ENCODE assay signal across 11 mouse cellular contexts in genomic region chr17:36944121-36944775, GRCm38 (mm10). TPM values are rescaled to one million over a fixed set of nuclear protein-coding genes. Genes with fewer than 3 reads are reported as not detected.
DNase-seq lines count a peak whose midpoint lies in the region; ATAC-seq and TF ChIP-seq lines count a peak whose summit lies in the region.
"Had no signal": no experiment of that assay in that cellular context is flagged by ENCODE, and none has a peak within 500 bp of the region (broad histone marks: within the 10 kb centered on the region; RNA-seq: fewer than 3 reads in every experiment).

No protein-coding gene starts in this region.

- H3K36me3 ChIP-seq in intestine, postnatal 0 days (ENCODE audit: control insufficient read depth, insufficient read depth), result peaks cover 9% of the 10 kb centered on the region; the same call in 1 of the 2 replicates
- H3K36me3 ChIP-seq in intestine, embryonic 15.5 days, result peaks cover 4% of the 10 kb centered on the region; the same call in 1 of the 2 replicates
- H3K36me3 ChIP-seq in MEL (ENCODE audit: control insufficient read depth in 1 of 2, insufficient read depth in 2 of 2, low read length in 2 of 2), result no peaks in the 10 kb centered on the region

- no peaks in the 10 kb centered on the region for H3K79me2 ChIP-seq in MEL (ENCODE audit: control insufficient read depth, insufficient read depth, low read length, poor library complexity)

- no peak for TF ChIP-seq POLR2A in MEL (IDR thresholded peaks at IDR 0.05; ENCODE audit: control insufficient read depth in 1 of 2, insufficient read depth in 1 of 2, low read depth in 1 of 2, low read length in 2 of 2, poor library complexity in 1 of 2)

- TF ChIP-seq EP300 in MEL (IDR thresholded peaks at IDR 0.05; ENCODE audit: low read depth in 1 of 2, low read length in 2 of 2), result no peak

- TF ChIP-seq CTCF in intestine, postnatal 0 days (IDR thresholded peaks at IDR 0.05; ENCODE audit: low read depth), result peak; percentile 48
- TF ChIP-seq CTCF in MEL (IDR thresholded peaks at IDR 0.05 in 2 of 3, conservative IDR thresholded peaks at IDR 0.05 in 1 of 3; ENCODE audit: control insufficient read depth in 1 of 3, insufficient read depth in 1 of 3, low read depth in 2 of 3, low read length in 3 of 3, poor library complexity in 1 of 3, severe bottlenecking in 1 of 3), result peak; percentile 11 to 23 (median 16); a peak in 3 of 6 replicates

- no peak overlapping the region for H3K9ac ChIP-seq in intestine, postnatal 0 days (ENCODE audit: low read depth, low read length)
- no peak overlapping the region for H3K9ac ChIP-seq in intestine, embryonic 15.5 days
- no peak overlapping the region for H3K9ac ChIP-seq in MEL (ENCODE audit: control insufficient read depth, low read depth, low read length, poor library complexity, severe bottlenecking)

- WGBS in intestine, postnatal 0 days, result 32% methylated on average over 9 of the region's 9 CpGs
- WGBS in intestine, embryonic 15.5 days, result 20% methylated on average over 9 of the region's 9 CpGs

- peaks cover 35% of the 10 kb centered on the region for H3K27me3 ChIP-seq in intestine, postnatal 0 days (replicated peaks; ENCODE audit: control insufficient read depth, insufficient read depth, low read length)
- peaks cover 35% of the 10 kb centered on the region for H3K27me3 ChIP-seq in intestine, embryonic 15.5 days (replicated peaks)
- peaks cover 0 to 2% of the 10 kb centered on the region in 2 experiments; a peak in 2 of 4 replicates for H3K27me3 ChIP-seq in MEL (ENCODE audit: control insufficient read depth in 1 of 2, insufficient read depth in 2 of 2, low read length in 2 of 2)

- no peaks in the 10 kb centered on the region for H3K9me3 ChIP-seq in intestine, postnatal 0 days (ENCODE audit: control insufficient read depth)
- no peaks in the 10 kb centered on the region for H3K9me3 ChIP-seq in intestine, embryonic 15.5 days
- no peaks in the 10 kb centered on the region for H3K9me3 ChIP-seq in MEL (replicated peaks; ENCODE audit: insufficient read depth, low read length)
- H3K9me3 ChIP-seq: embryonic facial prominence, embryonic 13.5 days had no signal

- no peak overlapping the region for H3K27ac ChIP-seq in intestine, postnatal 0 days (ENCODE audit: low read depth, low read length)
- no peak overlapping the region for H3K27ac ChIP-seq in intestine, embryonic 15.5 days
- H3K27ac ChIP-seq in MEL (ENCODE audit: control insufficient read depth, low read depth, low read length), result no peak overlapping the region
- H3K27ac ChIP-seq: embryonic facial prominence, embryonic 13.5 days had no signal

- 0 out of 2 replicates have a peak overlapping the region, but pooled peaks have one; percentile 3 for H3K4me3 ChIP-seq in intestine, postnatal 0 days (ENCODE audit: low read depth, low read length)
- H3K4me3 ChIP-seq in intestine, embryonic 15.5 days (replicated peaks), result no peak overlapping the region
- H3K4me3 ChIP-seq in MEL (ENCODE audit: control insufficient read depth in 1 of 2, insufficient read depth in 1 of 2, low read depth in 2 of 2, low read length in 2 of 2), result no peak overlapping the region

- TF ChIP-seq RAD21 in MEL (IDR thresholded peaks at IDR 0.05; ENCODE audit: low read depth, low read length), result no peak

- ATAC-seq in intestine, postnatal 0 days, result 0 out of 2 replicates have a peak, but pooled peaks have one; percentile 14
- ATAC-seq in intestine, embryonic 15.5 days, result no peak
- no peak for ATAC-seq in megakaryocyte, adult 5-6 weeks (ENCODE audit: poor library complexity, severe bottlenecking)
- no peak for ATAC-seq in megakaryocyte-erythroid progenitor cell, adult 5-6 weeks (replicated peaks; ENCODE audit: low FRiP score, low TSS enrichment, poor library complexity, severe bottlenecking)

- no peak for DNase-seq in MEL (ENCODE audit: low read depth, low spot score)
- DNase-seq in embryo, embryonic 11 days, result peak; percentile 38
- peak; percentile 39 for DNase-seq in retina, postnatal 1 day
- no peak for DNase-seq in urinary bladder, postnatal 25 days (ENCODE audit: low spot score)

- no peak overlapping the region for H3K4me2 ChIP-seq in intestine, postnatal 0 days (replicated peaks; ENCODE audit: low read depth)
- H3K4me2 ChIP-seq in intestine, embryonic 15.5 days (replicated peaks), result no peak overlapping the region

- H3K4me1 ChIP-seq in intestine, postnatal 0 days (replicated peaks; ENCODE audit: control insufficient read depth, insufficient read depth, low read length), result no peaks in the 10 kb centered on the region; the same call in 1 of the 2 replicates
- peaks cover 25% of the 10 kb centered on the region for H3K4me1 ChIP-seq in intestine, embryonic 15.5 days (replicated peaks)
- no peaks in the 10 kb centered on the region for H3K4me1 ChIP-seq in MEL (ENCODE audit: control insufficient read depth in 1 of 2, insufficient read depth in 2 of 2, low read length in 2 of 2)

TF ChIP-seq in MEL, 35 proteins besides CTCF, POLR2A, EP300 and RAD21:
- TF ChIP-seq ZC3H11A (IDR thresholded peaks at IDR 0.05; ENCODE audit: low read depth, low read length) (no peak), MAX (IDR thresholded peaks at IDR 0.05; ENCODE audit: low read length) (no peak), SMC3 (IDR thresholded peaks at IDR 0.05; ENCODE audit: low read depth, low read length) (no peak)

RNA-seq across cellular contexts. Expression of gene Rnf39, which starts 1.5 kb away (rescaled TPM):
- 1.7 and 2.2 TPM in 2 replicates for polyA plus RNA-seq in intestine, postnatal 0 days (2015; fragmentation: Nextera tagmentation; extraction: Ambion mirVana)
- polyA plus RNA-seq in intestine, embryonic 15.5 days (2015; fragmentation: Nextera tagmentation; extraction: Ambion mirVana), result 1.7 and 1.8 TPM in 2 replicates
- total RNA-seq in MEL (2012; rRNA removed), result not detected in 2 replicates
- under 1 TPM in 1 of 2 experiments, not detected in 1; 0.18 TPM for polyA plus RNA-seq in MEL (2012; ENCODE audit: insufficient read depth in 1 of 2, insufficient read length in 2 of 2, low read depth in 1 of 2, low replicate concordance in 2 of 2, missing spikeins in 1 of 2)
- not detected in 2 replicates for total RNA-seq in megakaryocyte, adult 5-6 weeks (2015)
- total RNA-seq in megakaryocyte, adult 5-6 weeks (2017), result 0.20 TPM in 1 of 2 replicates, not detected in the other
- total RNA-seq in megakaryocyte-erythroid progenitor cell, adult 5-6 weeks (2014; fragmentation: Nextera tagmentation), result not detected in 2 replicates
- total RNA-seq in megakaryocyte-erythroid progenitor cell, adult 5-6 weeks (2017), result not detected in 2 replicates

RNA-seq across cellular contexts. Expression of gene Ppp1r11, which starts 7.3 kb away (rescaled TPM):
- 91.6 and 96.1 TPM in 2 replicates for polyA plus RNA-seq in intestine, postnatal 0 days (2015; fragmentation: Nextera tagmentation; extraction: Ambion mirVana)
- polyA plus RNA-seq in intestine, embryonic 15.5 days (2015; fragmentation: Nextera tagmentation; extraction: Ambion mirVana), result 95.4 and 99.5 TPM in 2 replicates
- 128 and 138 TPM in 2 replicates for total RNA-seq in MEL (2012; rRNA removed)
- 100 to 1,000 TPM in 1 of 2 experiments, not detected in 1; 146 TPM for polyA plus RNA-seq in MEL (2012; ENCODE audit: insufficient read depth in 1 of 2, insufficient read length in 2 of 2, low read depth in 1 of 2, low replicate concordance in 2 of 2, missing spikeins in 1 of 2)
- total RNA-seq in megakaryocyte, adult 5-6 weeks (2015), result 61.1 and 68.5 TPM in 2 replicates
- 58.5 and 63.3 TPM in 2 replicates for total RNA-seq in megakaryocyte, adult 5-6 weeks (2017)
- total RNA-seq in megakaryocyte-erythroid progenitor cell, adult 5-6 weeks (2014; fragmentation: Nextera tagmentation), result 61.5 and 88.0 TPM in 2 replicates
- 53.8 and 72.8 TPM in 2 replicates for total RNA-seq in megakaryocyte-erythroid progenitor cell, adult 5-6 weeks (2017)

RNA-seq across cellular contexts. Expression of gene Znrd1, which starts 14.1 kb away (rescaled TPM):
- polyA plus RNA-seq in intestine, postnatal 0 days (2015; fragmentation: Nextera tagmentation; extraction: Ambion mirVana), result 59.1 and 60.1 TPM in 2 replicates
- polyA plus RNA-seq in intestine, embryonic 15.5 days (2015; fragmentation: Nextera tagmentation; extraction: Ambion mirVana), result 69.5 and 76.3 TPM in 2 replicates
- 20.5 and 26.4 TPM in 2 replicates for total RNA-seq in MEL (2012; rRNA removed)
- polyA plus RNA-seq in MEL (2012; ENCODE audit: insufficient read depth in 1 of 2, insufficient read length in 2 of 2, low read depth in 1 of 2, low replicate concordance in 2 of 2, missing spikeins in 1 of 2), result 10 to 100 TPM in 1 of 2 experiments, not detected in 1; 38.2 TPM
- 85.1 and 90.6 TPM in 2 replicates for total RNA-seq in megakaryocyte, adult 5-6 weeks (2015)
- 22.5 and 32.0 TPM in 2 replicates for total RNA-seq in megakaryocyte, adult 5-6 weeks (2017)
- 47.7 and 94.1 TPM in 2 replicates for total RNA-seq in megakaryocyte-erythroid progenitor cell, adult 5-6 weeks (2014; fragmentation: Nextera tagmentation)
- 17.7 and 35.3 TPM in 2 replicates for total RNA-seq in megakaryocyte-erythroid progenitor cell, adult 5-6 weeks (2017)

RNA-seq across cellular contexts. Expression of gene Znrd1as, which starts 14.1 kb away (rescaled TPM):
- polyA plus RNA-seq in intestine, postnatal 0 days (2015; fragmentation: Nextera tagmentation; extraction: Ambion mirVana), result 5.6 and 6.4 TPM in 2 replicates
- 6.3 TPM in 2 replicates for polyA plus RNA-seq in intestine, embryonic 15.5 days (2015; fragmentation: Nextera tagmentation; extraction: Ambion mirVana)
- 2.8 and 3.4 TPM in 2 replicates for total RNA-seq in MEL (2012; rRNA removed)
- 1 to 10 TPM in 1 of 2 experiments, not detected in 1; 1.8 TPM for polyA plus RNA-seq in MEL (2012; ENCODE audit: insufficient read depth in 1 of 2, insufficient read length in 2 of 2, low read depth in 1 of 2, low replicate concordance in 2 of 2, missing spikeins in 1 of 2)
- total RNA-seq in megakaryocyte, adult 5-6 weeks (2015), result 2.2 and 4.3 TPM in 2 replicates
- 5.7 and 6.5 TPM in 2 replicates for total RNA-seq in megakaryocyte, adult 5-6 weeks (2017)
- 1.4 and 13.1 TPM in 2 replicates for total RNA-seq in megakaryocyte-erythroid progenitor cell, adult 5-6 weeks (2014; fragmentation: Nextera tagmentation)
- 11.4 and 23.7 TPM in 2 replicates for total RNA-seq in megakaryocyte-erythroid progenitor cell, adult 5-6 weeks (2017)

RNA-seq across cellular contexts. Expression of gene 2410137M14Rik, which starts 36.8 kb away (rescaled TPM):
- polyA plus RNA-seq in intestine, postnatal 0 days (2015; fragmentation: Nextera tagmentation; extraction: Ambion mirVana), result not detected in 2 replicates
- not detected in 2 replicates for polyA plus RNA-seq in intestine, embryonic 15.5 days (2015; fragmentation: Nextera tagmentation; extraction: Ambion mirVana)
- total RNA-seq in MEL (2012; rRNA removed), result not detected in 2 replicates
- not detected for polyA plus RNA-seq in MEL (2012; ENCODE audit: insufficient read depth in 1 of 2, insufficient read length in 2 of 2, low read depth in 1 of 2, low replicate concordance in 2 of 2, missing spikeins in 1 of 2)
- not detected in 2 replicates for total RNA-seq in megakaryocyte, adult 5-6 weeks (2015)
- not detected in 2 replicates for total RNA-seq in megakaryocyte, adult 5-6 weeks (2017)
- total RNA-seq in megakaryocyte-erythroid progenitor cell, adult 5-6 weeks (2014; fragmentation: Nextera tagmentation), result not detected in 2 replicates
- total RNA-seq in megakaryocyte-erythroid progenitor cell, adult 5-6 weeks (2017), result not detected in 2 replicates
- total RNA-seq: left cerebral cortex, postnatal 36 days had no signal
- polyA plus RNA-seq: embryonic facial prominence, embryonic 13.5 days; heart, embryonic 14.5 days had no signal

Comparison
In these comparisons a context has a peak if more than half of its experiments do, and no peak if none do; other contexts are left out.
1. DNase-seq: peak in embryo, embryonic 11 days (single experiment) and retina, postnatal 1 day (single experiment); none in MEL (single experiment) and urinary bladder, postnatal 25 days (single experiment).